Mouse (Mus musculus): ENCODE results near the gene Mall. TPM values are rescaled to one million over a fixed set of nuclear protein-coding genes. Genes with fewer than 3 reads are reported as not detected.

The Mall gene
- total RNA-seq (2021): 1 to 10 TPM in 1 of 2 experiments, under 1 TPM in 1; 0.65 to 1.0 TPM
- long read RNA-seq, experiment 1, partial matches to known transcripts: 0 of 1 reads
- long read RNA-seq, experiment 1, other reads (novel, unspliced or antisense): 0 of 1 reads
- long read RNA-seq, experiment 2, partial matches to known transcripts: 0 of 4 reads
- long read RNA-seq, experiment 2, other reads (novel, unspliced or antisense): 3 of 4 reads

DNA sequence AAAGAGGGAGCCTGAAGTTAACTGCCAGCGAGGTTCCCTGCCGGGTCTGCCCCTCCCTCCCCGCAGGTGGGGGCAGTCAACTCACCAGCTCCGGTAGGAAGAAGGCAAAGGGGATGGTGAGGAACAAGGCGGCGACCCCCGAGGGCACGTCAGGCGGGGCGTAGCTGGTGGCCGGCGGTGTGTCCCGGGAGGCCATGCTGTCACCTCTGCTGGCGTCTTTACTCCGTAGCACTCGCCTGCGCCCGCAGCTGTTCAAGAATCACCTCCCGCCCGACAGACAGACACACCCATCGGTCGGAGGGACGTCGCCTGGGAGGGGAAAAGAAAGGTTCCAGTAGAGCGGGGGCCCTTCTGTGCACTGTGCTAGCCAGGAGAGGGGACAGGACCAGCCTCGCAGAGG, at the start of gene Mall:
Gene Mall, minus strand, starts transcription at position 262 of the 400 bp plus-strand sequence.
- no peak for DNase-seq (ENCODE audit: low spot score in 2 of 2)

DNA sequence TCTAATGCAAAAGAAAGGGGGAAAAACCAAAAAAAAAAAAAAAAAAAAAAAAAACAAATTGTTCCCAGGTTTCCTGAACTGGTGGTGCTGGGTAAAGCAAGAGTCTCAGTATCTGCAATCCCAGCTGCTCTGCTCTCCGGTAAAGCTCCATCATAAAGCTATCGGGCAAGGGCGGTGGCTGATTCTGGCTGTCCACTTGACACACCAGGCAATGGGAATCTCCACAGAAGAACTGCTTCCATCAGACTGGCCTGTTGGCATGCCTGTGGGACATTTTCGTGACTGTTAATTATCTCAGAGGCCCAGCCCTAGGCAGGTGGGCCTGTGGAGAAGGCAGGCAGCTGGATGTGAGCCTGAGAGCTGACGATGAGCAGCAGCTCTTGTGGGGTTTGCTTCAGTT, 48.7 kb upstream of the Mall start:
- no peak for DNase-seq (ENCODE audit: low spot score in 2 of 2)

DNA sequence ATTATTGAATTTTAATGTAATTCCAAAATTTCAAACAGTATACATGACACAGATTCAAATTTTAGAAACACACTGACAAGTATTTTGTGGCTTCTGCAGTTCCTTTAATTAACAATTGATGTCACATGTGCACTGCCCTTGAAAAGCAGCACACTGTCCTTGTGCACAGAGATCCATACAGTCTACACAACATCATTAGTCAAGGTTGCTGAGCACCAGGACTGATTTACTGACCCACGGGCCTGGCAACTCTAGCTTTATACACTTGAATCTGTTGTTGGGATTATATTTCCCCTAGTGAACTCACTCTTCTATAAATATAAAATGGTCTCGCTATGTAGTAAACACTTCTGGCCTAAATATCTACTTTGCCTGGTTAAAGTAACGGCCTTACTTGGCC, 45.3 kb upstream of the Mall start:
- DNase-seq (ENCODE audit: low spot score in 2 of 2): no peak

DNA sequence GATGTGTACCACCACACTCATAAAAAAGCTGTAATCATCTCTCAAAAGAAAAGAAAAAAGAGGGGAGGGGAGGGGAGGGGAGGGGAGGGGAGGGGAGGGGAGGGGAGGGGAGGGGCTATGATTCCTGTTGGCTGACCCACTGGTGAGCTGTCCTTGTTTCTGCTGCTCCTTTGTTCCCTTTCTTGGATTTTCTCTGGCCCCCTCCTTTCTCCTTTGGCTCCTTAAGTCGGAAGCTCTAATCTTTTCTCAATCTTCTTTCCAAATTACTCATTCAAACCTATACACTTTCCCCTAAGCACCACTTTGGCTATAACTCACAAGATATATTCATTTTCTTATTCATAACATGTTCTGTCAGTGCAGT, 44.8 kb upstream of the Mall start:
- no peak for DNase-seq (ENCODE audit: low spot score in 2 of 2)

DNA sequence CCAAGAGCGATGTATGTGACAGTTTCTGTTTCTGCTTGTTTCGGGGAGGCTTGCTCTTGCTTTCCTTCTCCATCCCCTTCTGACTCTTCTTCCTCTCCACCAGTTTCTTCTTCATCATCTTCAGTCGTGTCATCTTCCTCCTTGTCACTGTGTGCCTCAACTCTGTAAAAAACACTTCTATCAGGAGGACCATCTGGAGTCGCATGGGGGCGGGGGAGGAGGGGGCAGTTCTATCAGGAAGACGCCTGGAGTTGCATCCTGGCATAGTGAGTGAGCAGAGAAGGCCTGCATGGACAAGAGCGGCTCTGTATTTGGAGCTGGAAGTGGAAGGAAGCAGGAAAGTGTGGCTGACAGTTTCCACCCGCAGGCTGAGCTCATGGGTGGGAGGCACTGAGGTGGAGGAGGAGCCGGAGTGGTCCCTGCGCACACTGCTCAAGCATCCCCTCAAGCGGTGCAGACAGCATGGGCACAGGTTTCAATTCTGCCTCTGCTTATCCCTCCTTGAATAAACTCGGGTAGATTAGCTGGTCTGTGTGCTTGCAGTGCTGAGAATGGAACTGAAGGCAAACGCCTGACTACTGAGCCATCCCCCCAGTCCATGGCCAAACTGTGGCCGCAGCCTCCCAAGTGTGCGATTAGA, 44.3 kb upstream of the Mall start:
- DNase-seq (ENCODE audit: low spot score in 2 of 2): no peak

DNA sequence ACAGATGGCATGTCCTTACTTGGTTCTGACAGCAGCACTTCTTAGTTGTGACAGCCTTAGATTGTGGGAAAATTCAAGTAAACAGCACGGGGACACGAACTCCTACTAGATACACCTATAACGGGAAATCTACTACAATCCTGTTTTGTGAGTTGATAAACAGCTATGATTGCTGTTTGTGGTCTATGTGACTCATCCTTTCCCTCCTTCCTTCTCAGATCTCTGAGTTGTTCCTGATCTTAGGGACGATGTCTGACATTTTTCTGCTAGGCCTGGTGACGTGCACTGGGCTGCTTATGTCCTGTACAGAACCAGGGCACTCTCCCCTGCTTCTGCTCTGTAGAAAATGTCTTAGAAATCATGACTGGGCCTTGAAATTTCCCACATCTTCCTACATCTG, 31.9 kb upstream of the Mall start:
- no peak for DNase-seq (ENCODE audit: low spot score in 2 of 2)

DNA sequence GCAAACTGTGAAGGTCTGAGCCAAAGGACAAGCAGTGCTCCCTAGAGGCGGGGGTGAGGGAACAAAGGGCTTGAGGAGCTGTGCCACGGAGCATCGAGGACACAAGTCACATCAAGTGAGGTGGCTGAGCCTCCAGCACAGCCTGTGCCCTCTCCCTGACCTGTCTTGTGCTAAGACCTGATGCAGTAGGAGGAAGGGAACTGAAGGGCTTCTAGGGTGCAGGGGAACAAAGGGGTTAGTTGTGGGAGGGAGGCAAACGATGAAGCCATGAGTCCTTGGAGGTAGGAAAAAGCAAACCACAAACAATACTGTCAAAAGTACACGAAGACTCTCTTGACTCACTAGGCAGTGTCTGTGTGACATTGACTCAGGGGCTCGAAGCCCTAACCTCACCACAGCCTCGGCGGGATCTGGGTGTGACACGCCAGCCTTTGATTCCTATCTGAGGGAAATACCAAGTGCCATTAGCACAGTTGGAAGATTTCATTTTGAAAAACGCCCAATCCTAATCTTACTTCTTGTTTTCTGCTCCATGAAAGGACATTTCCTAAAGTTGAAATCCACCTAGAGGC, 30.8 kb upstream of the Mall start:
- DNase-seq (ENCODE audit: low spot score in 2 of 2): no peak

DNA sequence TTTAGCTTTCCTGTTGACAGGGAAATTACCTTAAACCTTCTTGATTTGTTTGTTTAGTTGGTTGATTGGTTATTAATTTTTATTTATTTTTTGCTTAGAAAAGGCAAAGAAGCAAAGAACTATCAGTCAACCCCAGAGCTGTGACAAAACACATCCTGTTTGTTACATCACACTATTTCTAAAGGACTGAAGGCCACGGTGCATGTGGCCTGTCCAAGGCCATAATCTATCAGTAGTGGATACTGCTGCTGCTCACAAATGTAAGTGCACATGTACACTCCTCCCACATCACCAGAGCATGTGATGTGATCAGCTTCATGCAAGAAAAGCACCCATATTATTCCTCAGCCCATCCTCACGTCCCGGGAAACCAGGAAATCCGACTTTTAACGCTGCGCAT, 30.3 kb upstream of the Mall start:
- no peak for DNase-seq (ENCODE audit: low spot score in 2 of 2)

DNA sequence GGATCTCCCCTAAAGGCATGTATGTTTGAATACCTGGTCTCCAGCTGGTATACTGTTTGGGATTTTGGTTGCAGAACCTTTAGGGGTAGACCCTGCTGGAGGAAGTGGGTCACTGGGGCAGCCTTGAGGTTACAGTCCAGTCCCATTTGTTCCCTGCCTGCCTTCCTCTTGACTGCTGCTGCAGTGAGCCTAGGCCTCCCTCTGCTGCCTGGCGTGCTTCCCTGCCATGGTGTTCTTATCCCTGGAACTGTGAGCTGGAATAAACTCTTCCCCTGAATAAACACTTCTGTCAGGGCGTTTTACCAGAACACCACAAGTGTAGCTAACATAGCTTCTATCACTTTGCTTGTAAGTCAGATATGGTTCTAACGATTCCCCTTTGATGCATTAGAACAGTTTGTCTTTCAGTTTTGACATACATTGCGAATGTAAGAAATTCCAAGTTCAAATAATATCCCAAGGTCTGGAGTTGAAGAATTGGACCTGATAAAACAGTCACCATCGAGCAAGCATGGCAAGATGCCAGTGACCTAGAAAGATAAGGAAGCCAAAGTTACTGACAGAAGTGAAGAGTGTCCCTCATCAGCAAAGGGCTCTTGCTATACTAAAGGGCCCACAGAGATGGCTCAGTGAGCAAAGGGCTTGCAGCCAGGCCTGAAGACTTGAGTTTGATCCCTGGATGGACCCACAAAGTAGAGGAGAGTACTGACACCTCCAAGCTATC, 29.6 kb upstream of the Mall start:
- peak in 1 of 2 experiments; percentile 20 for DNase-seq (ENCODE audit: low spot score in 2 of 2)

DNA sequence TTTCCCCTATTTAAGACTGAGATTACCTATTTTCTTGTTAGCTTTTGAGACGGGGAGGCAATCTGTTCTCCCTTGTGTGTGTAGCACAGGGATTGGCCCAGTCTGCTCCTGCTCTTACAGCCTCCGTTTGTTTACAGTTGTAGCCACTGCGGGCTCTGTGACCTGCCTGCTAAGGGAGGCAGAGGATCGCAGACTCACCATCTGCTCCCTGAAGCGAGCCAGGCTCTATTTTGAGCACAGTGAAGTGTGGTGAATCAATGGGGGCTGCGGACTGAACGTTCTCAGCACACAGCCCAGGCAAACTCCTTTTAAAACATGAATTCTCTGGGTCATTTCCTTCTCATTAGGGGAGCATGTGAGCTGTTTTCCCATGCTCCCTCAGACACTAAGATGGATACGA, 27.4 kb upstream of the Mall start:
- DNase-seq (ENCODE audit: low spot score in 2 of 2): peak; percentile 39 to 77

DNA sequence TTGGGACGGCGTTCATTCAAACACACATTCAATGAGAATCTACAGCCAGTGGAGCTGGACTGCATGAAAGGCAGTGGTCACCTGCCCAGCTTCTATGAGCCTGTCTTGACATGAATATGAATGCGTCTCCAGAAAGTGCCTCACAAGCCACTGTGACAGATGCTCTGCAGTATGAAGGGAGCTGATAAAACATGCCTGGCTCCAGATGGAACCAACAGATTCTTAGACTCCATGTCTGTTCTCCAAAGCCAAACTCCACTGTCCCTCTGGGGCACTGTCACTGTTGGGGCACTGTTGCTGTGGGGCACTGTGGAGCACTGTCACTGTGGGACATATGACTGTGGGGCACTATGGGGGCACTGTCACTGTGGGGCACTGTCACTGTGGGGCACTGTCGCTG, 24.4 kb upstream of the Mall start:
- peak in 1 of 2 experiments; percentile 22 for DNase-seq (ENCODE audit: low spot score in 2 of 2)

DNA sequence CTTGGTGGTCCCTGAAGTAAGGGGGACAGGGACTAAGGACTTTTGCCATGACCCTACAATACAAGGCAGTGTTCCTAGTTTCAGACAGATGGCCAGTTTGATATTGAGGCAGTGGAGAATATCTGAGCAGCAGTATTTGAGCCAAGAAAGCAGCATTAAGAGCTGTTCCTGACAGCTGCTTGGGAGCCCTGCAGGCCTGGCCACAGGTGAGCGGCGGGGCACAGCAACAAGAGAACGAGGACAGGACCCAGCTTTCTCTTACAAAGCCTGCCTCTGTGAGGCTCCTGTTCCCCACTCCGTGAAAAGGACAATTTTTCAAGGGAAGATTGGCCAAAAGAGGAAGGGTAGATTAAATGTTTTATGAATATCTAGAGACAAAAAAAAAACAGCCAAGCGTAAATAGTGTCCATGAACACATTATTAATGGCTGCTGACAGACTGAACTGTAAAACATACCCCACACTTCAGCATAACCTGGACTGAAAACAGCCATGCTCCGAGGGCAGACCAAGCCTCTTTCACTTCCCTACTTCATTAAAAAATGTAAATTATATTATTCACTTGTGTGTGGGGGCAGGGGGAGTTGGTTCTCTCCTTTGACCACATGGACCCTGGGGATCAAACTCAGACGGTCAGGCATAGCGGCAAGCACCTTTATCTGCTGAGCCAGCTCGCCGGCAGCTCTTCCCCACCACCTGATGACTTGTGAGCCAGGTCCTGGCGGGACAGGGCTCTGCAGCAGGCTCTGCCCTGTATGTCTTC, 22.3 kb upstream of the Mall start:
- DNase-seq (ENCODE audit: low spot score in 2 of 2): no peak

DNA sequence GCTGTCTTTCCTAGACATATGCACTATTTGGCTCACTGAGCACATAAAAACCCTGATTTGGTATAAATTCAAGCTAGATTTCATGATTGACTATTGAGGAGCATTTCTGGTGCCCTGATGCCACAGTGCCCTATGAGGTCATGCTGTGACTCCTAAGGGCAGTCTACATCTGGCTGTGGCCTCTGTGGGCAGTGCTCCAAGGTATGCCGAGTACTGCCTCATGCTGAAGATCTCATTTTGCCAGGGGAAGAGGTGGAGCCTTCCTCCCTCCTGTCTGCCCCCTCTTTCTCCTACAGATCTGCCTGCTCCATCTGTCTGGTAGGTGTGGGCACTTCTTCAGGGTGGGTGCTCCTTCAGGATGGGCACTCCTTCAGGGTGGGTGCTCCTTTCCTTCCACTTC, 19.6 kb upstream of the Mall start:
- no peak for DNase-seq (ENCODE audit: low spot score in 2 of 2)

DNA sequence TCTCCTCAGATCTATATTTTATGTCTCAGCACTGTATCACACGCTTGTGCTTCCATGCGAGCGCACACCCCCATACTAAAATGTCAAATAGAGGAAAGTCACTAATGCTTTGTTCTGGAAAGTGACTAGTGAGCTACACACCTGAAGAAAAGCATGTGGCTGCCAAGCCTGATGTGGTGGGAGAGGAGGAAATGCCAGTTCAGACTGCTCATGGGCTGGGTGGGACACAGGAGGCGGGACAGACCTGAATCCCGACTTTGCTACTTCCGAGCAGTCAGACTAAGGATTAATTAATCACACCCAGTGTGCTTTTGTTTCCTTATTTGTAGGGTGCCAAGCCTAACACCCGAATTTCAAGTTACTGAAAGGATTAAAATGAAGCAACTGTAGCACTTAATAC, 18.6 kb upstream of the Mall start:
- no peak for DNase-seq (ENCODE audit: low spot score in 2 of 2)

DNA sequence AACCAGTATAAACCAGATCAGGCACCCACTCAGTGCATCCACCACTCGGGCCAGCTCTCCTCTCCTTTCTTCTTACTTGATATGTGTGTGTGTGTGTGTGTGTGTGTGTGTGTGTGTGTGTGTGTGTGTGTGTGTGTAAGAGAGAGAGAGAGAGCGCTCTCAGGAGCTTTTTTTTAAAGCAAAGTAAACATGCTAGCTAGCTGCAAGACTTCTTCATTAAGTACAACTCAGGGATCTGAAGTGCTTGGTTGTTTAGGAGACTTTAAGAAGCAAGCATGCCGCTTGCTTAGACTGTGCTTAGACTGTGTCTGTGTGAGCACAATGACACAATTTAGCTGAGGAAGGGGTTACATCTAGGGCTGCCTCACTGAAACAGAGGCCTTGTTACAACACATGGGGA, 12.9 kb upstream of the Mall start:
- no peak for DNase-seq (ENCODE audit: low spot score in 2 of 2)

DNA sequence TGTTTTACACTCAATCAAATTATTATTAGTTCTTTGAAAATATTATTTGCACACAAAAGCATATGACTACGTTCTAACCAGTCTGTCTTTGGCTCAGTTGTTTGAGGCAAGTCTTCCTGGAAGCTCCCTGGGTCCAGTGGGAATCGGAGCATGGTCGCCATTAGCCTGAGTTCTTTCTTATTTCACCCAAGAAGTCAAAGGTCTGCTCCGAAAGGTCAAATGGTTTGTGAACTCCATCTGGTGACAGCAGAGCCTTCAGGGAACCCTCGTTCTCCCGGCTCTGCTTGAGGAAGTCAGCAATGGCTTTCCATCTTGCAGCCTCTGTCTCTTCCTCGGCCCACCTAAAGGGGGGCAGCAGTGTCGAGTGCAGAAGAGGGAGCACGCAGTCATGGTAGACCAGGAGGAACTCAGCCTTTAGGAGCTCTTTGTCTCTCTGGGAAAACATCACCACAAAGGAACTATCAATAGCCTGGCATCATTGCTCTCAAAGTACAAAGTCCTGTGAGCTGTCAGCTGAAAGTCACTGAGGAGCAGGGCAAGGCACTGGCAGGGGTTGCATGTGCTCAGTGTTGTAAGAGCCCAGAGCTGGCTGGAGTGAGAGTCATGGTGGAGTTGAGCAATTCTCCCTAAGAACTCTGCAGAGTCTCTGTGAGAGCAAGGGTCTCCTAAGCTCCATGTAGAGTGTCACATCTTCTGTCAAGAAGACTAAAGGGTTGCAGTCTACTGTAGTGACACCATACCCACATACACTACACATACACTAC, 11.2 kb upstream of the Mall start:
- no peak for DNase-seq (ENCODE audit: low spot score in 2 of 2)

DNA sequence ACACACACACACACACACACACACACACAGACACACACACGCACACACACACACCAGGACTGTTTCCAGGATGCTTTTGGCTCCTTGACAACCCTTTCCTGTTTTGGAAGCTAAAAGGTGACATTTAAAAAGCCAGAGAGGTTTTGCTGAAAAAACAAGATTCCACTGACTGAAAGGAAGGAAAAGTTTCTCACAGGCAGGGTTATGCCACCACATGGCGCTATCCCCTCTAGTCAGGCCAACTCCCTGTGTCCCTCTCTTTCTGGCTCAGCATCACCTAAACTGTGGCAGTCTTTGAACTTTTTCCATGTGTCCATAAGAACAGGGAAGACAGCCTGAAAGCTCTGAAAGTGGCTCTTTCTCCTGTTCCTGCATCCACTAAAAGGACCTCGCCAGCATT, 8.2 kb upstream of the Mall start:
- no peak for DNase-seq (ENCODE audit: low spot score in 2 of 2)

DNA sequence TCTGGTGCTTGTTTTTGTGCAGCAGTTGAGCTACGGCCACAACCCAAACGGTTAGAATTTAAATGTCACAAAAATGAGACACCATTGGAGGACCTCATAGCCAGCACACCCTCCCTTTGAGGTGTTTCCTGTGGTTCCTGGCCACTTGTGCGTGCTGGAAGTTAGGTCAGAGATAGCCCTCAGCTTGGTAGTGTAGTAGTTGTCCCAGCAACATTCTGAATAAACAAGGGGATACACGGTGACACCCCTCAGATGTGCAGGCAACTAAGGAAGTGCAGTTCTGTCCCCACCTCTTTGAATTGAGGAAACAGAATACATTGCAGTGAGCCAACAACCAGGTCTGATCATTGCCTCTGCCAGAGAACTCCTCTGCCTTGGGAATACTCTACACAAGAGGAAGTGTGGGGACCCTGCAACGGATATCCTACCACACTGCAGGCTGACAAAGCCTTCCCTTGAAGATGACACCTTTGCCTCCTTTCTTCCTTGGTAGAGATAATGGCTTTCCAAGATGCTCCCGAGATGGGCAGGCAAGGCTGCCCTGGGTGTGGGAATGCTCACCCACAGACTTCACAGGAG, 7.0 kb upstream of the Mall start:
- DNase-seq (ENCODE audit: low spot score in 2 of 2): no peak

DNA sequence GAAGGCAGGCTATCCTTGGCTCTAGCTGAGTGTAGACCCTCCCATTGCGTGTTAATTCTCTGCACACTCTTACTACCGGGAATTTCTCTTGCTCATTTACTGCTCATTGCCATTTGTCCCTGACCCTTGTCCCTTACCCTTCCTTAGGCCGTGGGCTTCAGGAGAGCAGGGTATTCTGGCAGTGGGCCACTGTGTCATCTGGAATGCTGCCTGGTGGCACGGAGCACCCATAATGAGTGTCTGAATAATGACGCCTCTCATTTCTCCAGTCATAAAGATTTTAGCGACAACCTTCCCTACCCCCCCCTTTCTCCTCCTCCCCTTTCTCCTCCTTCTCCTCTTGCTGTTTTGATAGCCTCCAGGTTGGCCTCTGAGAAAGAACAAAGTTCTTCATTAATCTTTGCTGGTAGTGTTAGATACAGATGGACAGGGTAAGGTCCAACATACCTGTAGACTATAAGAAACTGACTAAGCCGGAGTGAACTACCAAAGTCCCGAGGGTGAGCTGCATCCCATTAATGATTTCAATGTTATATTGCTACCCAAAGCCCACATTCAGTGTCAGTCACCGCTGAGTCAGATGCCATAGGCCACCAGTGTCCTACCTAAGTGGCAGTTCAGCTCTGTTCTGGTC, 5.9 kb upstream of the Mall start:
- DNase-seq (ENCODE audit: low spot score in 2 of 2): no peak

DNA sequence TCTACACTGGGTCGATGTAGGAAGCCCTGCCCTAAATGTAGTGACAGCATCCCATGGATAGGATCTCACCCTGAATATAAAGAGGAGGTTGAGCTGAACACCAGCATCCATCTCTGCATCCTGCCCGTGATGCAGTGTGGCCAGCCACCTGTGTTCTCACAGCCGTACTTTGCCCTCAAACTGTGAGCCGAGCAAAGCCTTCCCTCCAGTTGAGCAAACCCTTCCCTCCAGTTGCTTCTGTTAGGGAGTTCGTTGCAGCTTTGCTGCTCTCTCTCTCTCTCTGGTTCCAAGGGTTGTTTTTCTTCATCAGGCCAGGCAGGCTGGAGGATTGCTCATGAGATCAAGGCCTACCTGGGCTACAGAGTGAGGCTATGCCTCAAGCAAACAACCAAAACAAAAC, 5.2 kb upstream of the Mall start:
- no peak for DNase-seq (ENCODE audit: low spot score in 2 of 2)

All from layer of hippocampus, postnatal 14 days (tissue).